Mouse (Mus musculus) limb, embryonic 12.5 days (tissue): ENCODE data around the gene Ddx23. TPM values are rescaled to one million over a fixed set of nuclear protein-coding genes. Genes with fewer than 3 reads are reported as not detected.

Experiments
- ATAC-seq: fragments of 200-750 bp; cut with Nextera tagmentation; 2 replicates; pipeline ENCODE4 v1.8.0; 2017; ENCODE audit warnings: low read depth, moderate TSS enrichment; ENCODE audit not compliant: insufficient number of reproducible peaks, insufficient read depth, low FRiP score, low TSS enrichment
- H3K27ac ChIP-seq: fragments of 300-500 bp; sonication (generic); 2 replicates; pipeline ENCODE4 v1.5.1; 2016; ENCODE audit warnings: mild to moderate bottlenecking, moderate library complexity
- H3K27me3 ChIP-seq: fragments of 300-500 bp; sonication (generic); 2 replicates; pipeline ENCODE4 v1.6.1; 2016; ENCODE audit warnings: mild to moderate bottlenecking, moderate library complexity
- H3K36me3 ChIP-seq: fragments of 300-500 bp; sonication (generic); 2 replicates; pipeline ENCODE4 v1.6.1; 2016; ENCODE audit warnings: mild to moderate bottlenecking, moderate library complexity
- H3K4me1 ChIP-seq: fragments of 300-500 bp; sonication (generic); replicated peaks from 2 replicates; pipeline ENCODE4 v1.6.1; 2016
- H3K4me2 ChIP-seq: fragments of 300-500 bp; sonication (generic); 2 replicates; pipeline ENCODE4 v1.6.1; 2016; ENCODE audit warnings: mild to moderate bottlenecking, moderate library complexity
- H3K4me3 ChIP-seq: fragments of 300-500 bp; sonication (generic); replicated peaks from 2 replicates; pipeline ENCODE4 v1.5.1; 2016; ENCODE audit warnings: mild to moderate bottlenecking
- H3K9ac ChIP-seq: fragments of 300-500 bp; sonication (generic); replicated peaks from 2 replicates; pipeline ENCODE4 v1.6.1; 2016; ENCODE audit warnings: mild to moderate bottlenecking, moderate library complexity
- H3K9me3 ChIP-seq: fragments of 300-500 bp; sonication (generic); 2 replicates; pipeline ENCODE4 v1.6.1; 2016; ENCODE audit warnings: mild to moderate bottlenecking, moderate library complexity
- WGBS: fragments of 180-500 bp; shearing (Covaris S2); methylation state at CpG from one replicate; pipeline ENCODE4 v1.1.7; 2016; 5-methylcytosine and 5-hydroxymethylcytosine counted together
- polyA plus RNA-seq: library from polyadenylated mRNA; unstranded; fragments of >200 nt; fragmentation: Nextera tagmentation; extraction: Ambion mirVana; gene quantifications from 2 replicates; pipeline ENCODE4 v1.2.1, GENCODE M21; 2016

Gene Ddx23
- polyA plus RNA-seq, 1 experiment from 2014 or later: 31.5 TPM

GRCm38 (mm10) chr15:98631493-98631892, 31.2 kb downstream of the Ddx23 start:
- H3K4me1 ChIP-seq: peaks cover 70% of the 10 kb centered on the region

GRCm38 (mm10) chr15:98630540-98630939, 32.2 kb downstream of the Ddx23 start, which contains the start of gene Cacnb3:
Cacnb3 (plus strand) TSS chr15:98630840.
- H3K4me3 ChIP-seq: peak within 1 kb of the TSS; percentile 82
- peaks cover 63% of the 10 kb centered on the region for H3K4me1 ChIP-seq
- H3K4me2 ChIP-seq: peak within 1 kb of the TSS; percentile 98
- no peak for ATAC-seq
- 35% methylated on average over 4 of the region's 4 CpGs for WGBS
- H3K9me3 ChIP-seq: no peaks in the 10 kb centered on the region
- peak within 1 kb of the TSS; percentile 13; the same call in 1 of the 2 replicates for H3K9ac ChIP-seq
- no peak within 1 kb of the TSS for H3K27ac ChIP-seq
- H3K36me3 ChIP-seq: no peaks in the 10 kb centered on the region
- peaks cover 68% of the 10 kb centered on the region for H3K27me3 ChIP-seq

More at GRCm38 (mm10) chr15:98631493-98631892, 31.2 kb downstream of the Ddx23 start:
- Histone ChIP-seq H3K27me3 (peaks cover 77% of the 10 kb centered on the region), H3K9ac (peak overlapping the region; percentile 13; the same call in 1 of the 2 replicates), H3K4me2 (peak overlapping the region; percentile 98), H3K36me3 (no peaks in the 10 kb centered on the region), H3K9me3 (no peaks in the 10 kb centered on the region), H3K4me3 (peak overlapping the region; percentile 82), H3K27ac (peak overlapping the region; percentile 41; the same call in 1 of the 2 replicates)
- ATAC-seq: 0 out of 2 replicates have a peak, but pooled peaks have one; percentile 4
- under 1% methylated on average over 18 of the region's 18 CpGs for WGBS

- H3K27me3 ChIP-seq: peaks cover 57% of the 10 kb centered on the region
- H3K9me3 ChIP-seq: no peaks in the 10 kb centered on the region
- H3K27ac ChIP-seq: no peak overlapping the region
- H3K4me1 ChIP-seq: peaks cover 57% of the 10 kb centered on the region
- H3K36me3 ChIP-seq: no peaks in the 10 kb centered on the region
- no peak overlapping the region for H3K4me2 ChIP-seq
- no peak overlapping the region for H3K4me3 ChIP-seq
- WGBS: 51% methylated on average over 6 of the region's 6 CpGs
- no peak for ATAC-seq
- no peak overlapping the region; the same call in 1 of the 2 replicates for H3K9ac ChIP-seq
These were observed 33.2 kb downstream of the Ddx23 start for GRCm38 (mm10) chr15:98629464-98629863.

GRCm38 (mm10) chr15:98628589-98629254, 34.0 kb downstream of the Ddx23 start:
- Histone ChIP-seq H3K9ac (no peak overlapping the region; the same call in 1 of the 2 replicates), H3K4me3 (peak overlapping the region; percentile 13), H3K9me3 (no peaks in the 10 kb centered on the region), H3K4me1 (peaks cover 52% of the 10 kb centered on the region), H3K4me2 (peak overlapping the region; percentile 49), H3K27me3 (peaks cover 52% of the 10 kb centered on the region), H3K27ac (peak overlapping the region; percentile 20; the same call in 1 of the 2 replicates), H3K36me3 (no peaks in the 10 kb centered on the region)
- WGBS: 9% methylated on average over 20 of the region's 20 CpGs
- no peak for ATAC-seq

- Histone ChIP-seq H3K36me3 (no peaks in the 10 kb centered on the region), H3K4me2 (no peak overlapping the region), H3K27me3 (peaks cover 48% of the 10 kb centered on the region), H3K4me1 (peaks cover 39% of the 10 kb centered on the region), H3K9me3 (no peaks in the 10 kb centered on the region), H3K9ac (no peak overlapping the region), H3K4me3 (no peak overlapping the region), H3K27ac (no peak overlapping the region)
- 83% methylated on average over 7 of the region's 7 CpGs for WGBS
- ATAC-seq: no peak
These were observed 36.0 kb downstream of the Ddx23 start for GRCm38 (mm10) chr15:98626487-98627212.

- no peaks in the 10 kb centered on the region for H3K36me3 ChIP-seq
- no peak overlapping the region for H3K27ac ChIP-seq
- H3K4me1 ChIP-seq: peaks cover 33% of the 10 kb centered on the region
- H3K27me3 ChIP-seq: peaks cover 42% of the 10 kb centered on the region
- H3K4me2 ChIP-seq: no peak overlapping the region
- ATAC-seq: no peak
- no peak overlapping the region for H3K4me3 ChIP-seq
- no peaks in the 10 kb centered on the region for H3K9me3 ChIP-seq
- H3K9ac ChIP-seq: no peak overlapping the region
- WGBS: 36% methylated on average over 8 of the region's 8 CpGs
These were observed 36.6 kb downstream of the Ddx23 start for GRCm38 (mm10) chr15:98626078-98626477.

- no peak overlapping the region for H3K27ac ChIP-seq
- H3K4me3 ChIP-seq: no peak overlapping the region
- H3K9ac ChIP-seq: no peak overlapping the region
- no peaks in the 10 kb centered on the region for H3K36me3 ChIP-seq
- H3K4me2 ChIP-seq: no peak overlapping the region
- no peaks in the 10 kb centered on the region; the same call in 1 of the 2 replicates for H3K9me3 ChIP-seq
- H3K27me3 ChIP-seq: peaks cover 21% of the 10 kb centered on the region
- ATAC-seq: no peak
- WGBS: 59% methylated on average over 5 of the region's 5 CpGs
- peaks cover 12% of the 10 kb centered on the region for H3K4me1 ChIP-seq
These were observed 39.3 kb downstream of the Ddx23 start for GRCm38 (mm10) chr15:98623361-98623821.

- ATAC-seq: no peak
- WGBS: 24% methylated on average over 6 of the region's 6 CpGs
- no peak overlapping the region for H3K4me2 ChIP-seq
These were observed 40.0 kb downstream of the Ddx23 start for GRCm38 (mm10) chr15:98622721-98623120.

GRCm38 (mm10) chr15:98622199-98622598, 40.5 kb downstream of the Ddx23 start:
- no peak overlapping the region for H3K4me2 ChIP-seq
- whole genome bisulfite sequencing: 5% methylated on average over 7 of the region's 7 CpGs
- H3K36me3 ChIP-seq: no peaks in the 10 kb centered on the region
- H3K9me3 ChIP-seq: no peaks in the 10 kb centered on the region; the same call in 1 of the 2 replicates
- no peak overlapping the region for H3K27ac ChIP-seq
- H3K4me1 ChIP-seq: peaks cover 8% of the 10 kb centered on the region
- H3K27me3 ChIP-seq: peaks cover 17% of the 10 kb centered on the region
- H3K9ac ChIP-seq: no peak overlapping the region
- no peak for ATAC-seq
- H3K4me3 ChIP-seq: no peak overlapping the region

More at GRCm38 (mm10) chr15:98622721-98623120, 40.0 kb downstream of the Ddx23 start:
- H3K4me1 ChIP-seq: peaks cover 8% of the 10 kb centered on the region
- no peak overlapping the region for H3K4me3 ChIP-seq
- no peak overlapping the region for H3K27ac ChIP-seq
- no peaks in the 10 kb centered on the region; the same call in 1 of the 2 replicates for H3K9me3 ChIP-seq
- peaks cover 17% of the 10 kb centered on the region for H3K27me3 ChIP-seq
- H3K9ac ChIP-seq: no peak overlapping the region
- H3K36me3 ChIP-seq: no peaks in the 10 kb centered on the region

GRCm38 (mm10) chr15:98617176-98617537, 45.5 kb downstream of the Ddx23 start:
- Histone ChIP-seq H3K9ac (no peak overlapping the region), H3K4me2 (peak overlapping the region; percentile 47), H3K27ac (no peak overlapping the region), H3K9me3 (no peaks in the 10 kb centered on the region; the same call in 1 of the 2 replicates), H3K4me3 (no peak overlapping the region), H3K4me1 (peaks cover 29% of the 10 kb centered on the region), H3K36me3 (no peaks in the 10 kb centered on the region), H3K27me3 (peaks cover 3% of the 10 kb centered on the region; the same call in 1 of the 2 replicates)
- ATAC-seq: no peak
- under 1% methylated on average over 12 of the region's 12 CpGs for WGBS
